Mouse (Mus musculus): ENCODE results near the gene Cdhr3.

Cdhr3 gene

GRCm38 (mm10) chr12:33092775-33093174 is at the start of gene Cdhr3:
Gene Cdhr3, minus strand, starts transcription at chr12:33092875.
- DNase-seq (ENCODE audit: low spot score) = no peak

GRCm38 (mm10) chr12:33139083-33139482 is 46.4 kb upstream of the Cdhr3 start:
- DNase-seq (ENCODE audit: low spot score) = no peak

- no peak for DNase-seq (ENCODE audit: low spot score)
Observed at GRCm38 (mm10) chr12:33137857-33138256, 45.2 kb upstream of the Cdhr3 start.

- DNase-seq (ENCODE audit: low spot score) = no peak
Observed at GRCm38 (mm10) chr12:33131796-33132195, 39.1 kb upstream of the Cdhr3 start.

- DNase-seq (ENCODE audit: low spot score) = no peak
Observed at GRCm38 (mm10) chr12:33130401-33130800, 37.7 kb upstream of the Cdhr3 start.

GRCm38 (mm10) chr12:33129410-33129809 is 36.7 kb upstream of the Cdhr3 start:
- no peak for DNase-seq (ENCODE audit: low spot score)

GRCm38 (mm10) chr12:33128702-33129101 is 36.0 kb upstream of the Cdhr3 start:
- no peak for DNase-seq (ENCODE audit: low spot score)

GRCm38 (mm10) chr12:33128121-33128520 is 35.4 kb upstream of the Cdhr3 start:
- DNase-seq (ENCODE audit: low spot score) = no peak

- DNase-seq (ENCODE audit: low spot score) = no peak
Observed at GRCm38 (mm10) chr12:33126243-33126642, 33.6 kb upstream of the Cdhr3 start.

- no peak for DNase-seq (ENCODE audit: low spot score)
Observed at GRCm38 (mm10) chr12:33125594-33126227, 33.0 kb upstream of the Cdhr3 start.

- no peak for DNase-seq (ENCODE audit: low spot score)
Observed at GRCm38 (mm10) chr12:33118624-33119301, 26.1 kb upstream of the Cdhr3 start.

GRCm38 (mm10) chr12:33110894-33111471 is 18.3 kb upstream of the Cdhr3 start:
- DNase-seq (ENCODE audit: low spot score) = no peak

GRCm38 (mm10) chr12:33109531-33109930 is 16.9 kb upstream of the Cdhr3 start:
- DNase-seq (ENCODE audit: low spot score) = peak; percentile 66

- DNase-seq (ENCODE audit: low spot score) = no peak
Observed at GRCm38 (mm10) chr12:33106438-33107167, 13.9 kb upstream of the Cdhr3 start.

GRCm38 (mm10) chr12:33105724-33106123 is 13.0 kb upstream of the Cdhr3 start:
- no peak for DNase-seq (ENCODE audit: low spot score)

GRCm38 (mm10) chr12:33102342-33103115 is 9.9 kb upstream of the Cdhr3 start:
- peak; percentile 41 for DNase-seq (ENCODE audit: low spot score)

- no peak for DNase-seq (ENCODE audit: low spot score)
Observed at GRCm38 (mm10) chr12:33101627-33102026, 9.0 kb upstream of the Cdhr3 start.

GRCm38 (mm10) chr12:33096017-33096416 is 3.3 kb upstream of the Cdhr3 start:
- peak; percentile 25 for DNase-seq (ENCODE audit: low spot score)

- DNase-seq (ENCODE audit: low spot score) = no peak
Observed at GRCm38 (mm10) chr12:33092196-33092595, 479 bp downstream of the Cdhr3 start.

GRCm38 (mm10) chr12:33086151-33086550 is 6.5 kb downstream of the Cdhr3 start:
- DNase-seq (ENCODE audit: low spot score) = peak; percentile 67

GRCm38 (mm10) chr12:33084683-33085082 is 8.0 kb downstream of the Cdhr3 start:
- peak; percentile 64 for DNase-seq (ENCODE audit: low spot score)

GRCm38 (mm10) chr12:33083362-33083761 is 9.3 kb downstream of the Cdhr3 start:
- no peak for DNase-seq (ENCODE audit: low spot score)
